Mouse (Mus musculus): Measurements from ENCODE around the gene Adgrg5. TPM values are rescaled to one million over a fixed set of nuclear protein-coding genes. Genes with fewer than 3 reads are reported as not detected.
A peak's percentile ranks its signal among the peaks of the same experiment; 100 is the strongest.

Gene Adgrg5
- polyA plus RNA-seq, 1 experiment = not detected

DNA sequence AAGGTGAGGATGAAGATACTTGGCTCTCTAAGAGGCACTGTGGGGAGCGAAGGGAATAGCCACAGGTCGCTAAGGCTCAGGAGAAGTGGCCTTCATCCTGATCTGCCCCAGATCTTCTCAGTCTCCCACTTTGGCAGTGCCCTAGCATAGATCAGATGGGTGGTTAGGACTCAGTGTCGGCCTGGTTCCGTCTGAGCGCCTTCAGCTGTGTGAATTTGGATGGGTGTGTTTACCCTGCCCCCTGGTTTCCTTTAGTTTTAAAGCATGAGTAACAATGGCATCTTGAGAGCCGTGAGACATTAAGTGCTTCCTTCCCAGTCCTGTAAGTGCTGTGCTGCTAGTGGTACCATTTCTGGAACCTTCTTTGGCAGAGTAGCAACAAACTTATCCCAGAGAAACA lies 65.1 kb downstream of the Adgrg5 start:
- TF ChIP-seq SRF (IDR thresholded peaks at IDR 0.05; ENCODE audit: control insufficient read depth, insufficient read length, low read depth) (no peak), POLR2AphosphoS2 (IDR thresholded peaks at IDR 0.05; ENCODE audit: insufficient read length, low read depth) (no peak), TCF3 (IDR thresholded peaks at IDR 0.05; ENCODE audit: insufficient read length, low read depth) (no peak), USF1 (IDR thresholded peaks at IDR 0.05; ENCODE audit: low read depth) (no peak), TCF12 (IDR thresholded peaks at IDR 0.05; ENCODE audit: insufficient read depth, poor library complexity, severe bottlenecking) (no peak), E2F4 (IDR thresholded peaks at IDR 0.05; ENCODE audit: insufficient read depth) (no peak), MAX (IDR thresholded peaks at IDR 0.05; ENCODE audit: low read depth) (no peak), POLR2A (IDR thresholded peaks at IDR 0.05; ENCODE audit: insufficient read length, low read depth) (no peak), MYOD1 (IDR thresholded peaks at IDR 0.05; ENCODE audit: control insufficient read depth in 1 of 3, insufficient read length in 2 of 3, low read depth in 2 of 3) (no peak), CEBPB (IDR thresholded peaks at IDR 0.05; ENCODE audit: insufficient read depth, poor library complexity, severe bottlenecking) (no peak), REST (IDR thresholded peaks at IDR 0.05; ENCODE audit: insufficient read depth, insufficient read length) (no peak), MYOG (IDR thresholded peaks at IDR 0.05; ENCODE audit: control insufficient read depth in 1 of 3, insufficient read depth in 1 of 3, insufficient read length in 2 of 3, low read depth in 2 of 3) (no peak)
- no peaks in the 10 kb centered on the region for H3K27me3 ChIP-seq (ENCODE audit: control insufficient read depth, insufficient read depth, insufficient read length)
- no peak overlapping the region for H3K4me3 ChIP-seq
- no peak overlapping the region for H3K4me2 ChIP-seq (ENCODE audit: low read depth)
- H3K79me2 ChIP-seq (ENCODE audit: control insufficient read depth, insufficient read depth) = no peaks in the 10 kb centered on the region
- no peak overlapping the region for H3ac ChIP-seq (ENCODE audit: control insufficient read depth, insufficient read length)
- H3K36me3 ChIP-seq (ENCODE audit: control insufficient read depth, insufficient read depth) = no peaks in the 10 kb centered on the region

GRCm38 (mm10) chr8:94989711-94990110 lies 66.2 kb downstream of the Adgrg5 start:
- H3K79me2 ChIP-seq (ENCODE audit: control insufficient read depth, insufficient read depth) = no peaks in the 10 kb centered on the region
- no peak overlapping the region for H3ac ChIP-seq (ENCODE audit: control insufficient read depth, insufficient read length)
- TF ChIP-seq E2F4 (IDR thresholded peaks at IDR 0.05; ENCODE audit: insufficient read depth) = no peak
- peak in 1 of 3 experiments; percentile 51 for TF ChIP-seq MYOD1 (IDR thresholded peaks at IDR 0.05; ENCODE audit: control insufficient read depth in 1 of 3, insufficient read length in 2 of 3, low read depth in 2 of 3)
- no peak for TF ChIP-seq USF1 (IDR thresholded peaks at IDR 0.05; ENCODE audit: low read depth)
- peak in 1 of 3 experiments; percentile 69 for TF ChIP-seq MYOG (IDR thresholded peaks at IDR 0.05; ENCODE audit: control insufficient read depth in 1 of 3, insufficient read depth in 1 of 3, insufficient read length in 2 of 3, low read depth in 2 of 3)
- H3K4me2 ChIP-seq (ENCODE audit: low read depth) = no peak overlapping the region
- no peaks in the 10 kb centered on the region for H3K36me3 ChIP-seq (ENCODE audit: control insufficient read depth, insufficient read depth)
- no peak overlapping the region for H3K4me3 ChIP-seq
- no peaks in the 10 kb centered on the region for H3K27me3 ChIP-seq (ENCODE audit: control insufficient read depth, insufficient read depth, insufficient read length)

GRCm38 (mm10) chr8:94990598-94991453 lies 67.3 kb downstream of the Adgrg5 start:
- Histone ChIP-seq H3K4me3 (no peak overlapping the region), H3K36me3 (ENCODE audit: control insufficient read depth, insufficient read depth) (no peaks in the 10 kb centered on the region), H3ac (ENCODE audit: control insufficient read depth, insufficient read length) (no peak overlapping the region), H3K79me2 (ENCODE audit: control insufficient read depth, insufficient read depth) (no peaks in the 10 kb centered on the region), H3K27me3 (ENCODE audit: control insufficient read depth, insufficient read depth, insufficient read length) (no peaks in the 10 kb centered on the region), H3K4me2 (ENCODE audit: low read depth) (no peak overlapping the region)
- TF ChIP-seq SRF (IDR thresholded peaks at IDR 0.05; ENCODE audit: control insufficient read depth, insufficient read length, low read depth) (no peak), TCF12 (IDR thresholded peaks at IDR 0.05; ENCODE audit: insufficient read depth, poor library complexity, severe bottlenecking) (no peak), MAX (IDR thresholded peaks at IDR 0.05; ENCODE audit: low read depth) (no peak), E2F4 (IDR thresholded peaks at IDR 0.05; ENCODE audit: insufficient read depth) (no peak), CEBPB (IDR thresholded peaks at IDR 0.05; ENCODE audit: insufficient read depth, poor library complexity, severe bottlenecking) (no peak), REST (IDR thresholded peaks at IDR 0.05; ENCODE audit: insufficient read depth, insufficient read length) (no peak), MYOD1 (IDR thresholded peaks at IDR 0.05; ENCODE audit: control insufficient read depth in 1 of 3, insufficient read length in 2 of 3, low read depth in 2 of 3) (peak in 2 of 3 experiments; percentile 6 to 43), MYOG (IDR thresholded peaks at IDR 0.05; ENCODE audit: control insufficient read depth in 1 of 3, insufficient read depth in 1 of 3, insufficient read length in 2 of 3, low read depth in 2 of 3) (peak in 1 of 3 experiments; percentile 48), USF1 (IDR thresholded peaks at IDR 0.05; ENCODE audit: low read depth) (no peak)

GRCm38 (mm10) chr8:94991454-94991994 lies 68.0 kb downstream of the Adgrg5 start:
- no peak for TF ChIP-seq POLR2A (IDR thresholded peaks at IDR 0.05; ENCODE audit: insufficient read length, low read depth)
- no peak for TF ChIP-seq USF1 (IDR thresholded peaks at IDR 0.05; ENCODE audit: low read depth)
- no peak for TF ChIP-seq CEBPB (IDR thresholded peaks at IDR 0.05; ENCODE audit: insufficient read depth, poor library complexity, severe bottlenecking)
- peak; percentile 78 for TF ChIP-seq TCF12 (IDR thresholded peaks at IDR 0.05; ENCODE audit: insufficient read depth, poor library complexity, severe bottlenecking)
- TF ChIP-seq SRF (IDR thresholded peaks at IDR 0.05; ENCODE audit: control insufficient read depth, insufficient read length, low read depth) = peak; percentile 47
- no peak for TF ChIP-seq E2F4 (IDR thresholded peaks at IDR 0.05; ENCODE audit: insufficient read depth)
- TF ChIP-seq MYOG (IDR thresholded peaks at IDR 0.05; ENCODE audit: control insufficient read depth in 1 of 3, insufficient read depth in 1 of 3, insufficient read length in 2 of 3, low read depth in 2 of 3) = peak; percentile 4 to 84 (median 72)
- TF ChIP-seq REST (IDR thresholded peaks at IDR 0.05; ENCODE audit: insufficient read depth, insufficient read length) = no peak
- TF ChIP-seq MYOD1 (IDR thresholded peaks at IDR 0.05; ENCODE audit: control insufficient read depth in 1 of 3, insufficient read length in 2 of 3, low read depth in 2 of 3) = peak; percentile 28 to 68 (median 44)
- no peak for TF ChIP-seq POLR2AphosphoS2 (IDR thresholded peaks at IDR 0.05; ENCODE audit: insufficient read length, low read depth)
- TF ChIP-seq MAX (IDR thresholded peaks at IDR 0.05; ENCODE audit: low read depth) = no peak
- peak; percentile 24 for TF ChIP-seq TCF3 (IDR thresholded peaks at IDR 0.05; ENCODE audit: insufficient read length, low read depth)
- Histone ChIP-seq H3ac (ENCODE audit: control insufficient read depth, insufficient read length) (no peak overlapping the region), H3K4me2 (ENCODE audit: low read depth) (no peak overlapping the region), H3K79me2 (ENCODE audit: control insufficient read depth, insufficient read depth) (no peaks in the 10 kb centered on the region), H3K27me3 (ENCODE audit: control insufficient read depth, insufficient read depth, insufficient read length) (no peaks in the 10 kb centered on the region), H3K36me3 (ENCODE audit: control insufficient read depth, insufficient read depth) (no peaks in the 10 kb centered on the region), H3K4me3 (no peak overlapping the region)
